Mouse (Mus musculus) MEL (cell line): ENCODE data around the gene Rac3.

Source experiments
- CHD2 ChIP-seq: IDR thresholded peaks from 2 replicates; pipeline ENCODE4 v1.6.1; 2011; ENCODE audit warnings: low read length, improper control_type of control experiment
- CTCF ChIP-seq, 3 experiments: IDR thresholded peaks in 2 of 3; conservative IDR thresholded peaks in 1 of 3; 2 replicates each; pipeline ENCODE4 v1.5.1; 2011 to 2012; ENCODE audit warnings: low read length in 3 of 3, low read depth in 2 of 3, mild to moderate bottlenecking in 2 of 3, improper control_type of control experiment in 1 of 3, inconsistent platforms in 1 of 3, mixed read lengths in 1 of 3, moderate library complexity in 1 of 3; ENCODE audit not compliant: control insufficient read depth in 1 of 3, insufficient read depth in 1 of 3, poor library complexity in 1 of 3, severe bottlenecking in 1 of 3
- EP300 ChIP-seq, 2 experiments: IDR thresholded peaks; 2 replicates each; pipeline ENCODE4 v1.6.1; 2011; ENCODE audit warnings: improper control_type of control experiment in 2 of 2, low read length in 2 of 2, low read depth in 1 of 2, mild to moderate bottlenecking in 1 of 2
- GATA1 ChIP-seq: IDR thresholded peaks from 2 replicates; pipeline ENCODE4 v1.6.1; 2011; ENCODE audit warnings: low read depth, low read length, improper control_type of control experiment
- KAT2A ChIP-seq: conservative IDR thresholded peaks from 2 replicates; pipeline ENCODE4 v1.6.1; 2012; ENCODE audit warnings: low read depth, low read length, improper control_type of control experiment, inconsistent platforms
- MAFK ChIP-seq: IDR thresholded peaks from 2 replicates; pipeline ENCODE4 v1.6.1; 2011; ENCODE audit warnings: low read depth, mild to moderate bottlenecking, low read length, improper control_type of control experiment, borderline replicate concordance
- MAX ChIP-seq: IDR thresholded peaks from 2 replicates; pipeline ENCODE4 v1.6.1; 2011; ENCODE audit warnings: low read length, improper control_type of control experiment
- MEF2A ChIP-seq: IDR thresholded peaks from 2 replicates; pipeline ENCODE4 v1.6.1; 2014; ENCODE audit warnings: low read depth, mild to moderate bottlenecking, inconsistent platforms, low read length, improper control_type of control experiment; ENCODE audit not compliant: poor library complexity, insufficient replicate concordance, severe bottlenecking; ENCODE audit errors: extremely low read depth
- MXI1 ChIP-seq: IDR thresholded peaks from 2 replicates; pipeline ENCODE4 v1.6.1; 2011; ENCODE audit warnings: mild to moderate bottlenecking, low read depth, low read length, improper control_type of control experiment
- POLR2A ChIP-seq, 2 experiments: IDR thresholded peaks; 2 replicates each; pipeline ENCODE4 v1.6.1; 2011 to 2012; ENCODE audit warnings: low read length in 2 of 2, mild to moderate bottlenecking in 2 of 2, control low read depth in 1 of 2, improper control_type of control experiment in 1 of 2, low read depth in 1 of 2, moderate library complexity in 1 of 2; ENCODE audit not compliant: control insufficient read depth in 1 of 2, insufficient read depth in 1 of 2, poor library complexity in 1 of 2
- RAD21 ChIP-seq: IDR thresholded peaks from 2 replicates; pipeline ENCODE4 v1.6.1; 2011; ENCODE audit warnings: mild to moderate bottlenecking, low read depth, low read length, improper control_type of control experiment
- SMC3 ChIP-seq: IDR thresholded peaks from 2 replicates; pipeline ENCODE4 v1.6.1; 2011; ENCODE audit warnings: low read depth, low read length, improper control_type of control experiment
- TAL1 ChIP-seq: IDR thresholded peaks from 2 replicates; pipeline ENCODE4 v1.6.1; 2012; ENCODE audit warnings: mild to moderate bottlenecking, inconsistent platforms, low read length, moderate library complexity, mixed read lengths
- ZNF384 ChIP-seq: IDR thresholded peaks from 2 replicates; pipeline ENCODE4 v1.6.1; 2012; ENCODE audit warnings: low read depth, mild to moderate bottlenecking, inconsistent platforms, low read length, improper control_type of control experiment

DNA sequence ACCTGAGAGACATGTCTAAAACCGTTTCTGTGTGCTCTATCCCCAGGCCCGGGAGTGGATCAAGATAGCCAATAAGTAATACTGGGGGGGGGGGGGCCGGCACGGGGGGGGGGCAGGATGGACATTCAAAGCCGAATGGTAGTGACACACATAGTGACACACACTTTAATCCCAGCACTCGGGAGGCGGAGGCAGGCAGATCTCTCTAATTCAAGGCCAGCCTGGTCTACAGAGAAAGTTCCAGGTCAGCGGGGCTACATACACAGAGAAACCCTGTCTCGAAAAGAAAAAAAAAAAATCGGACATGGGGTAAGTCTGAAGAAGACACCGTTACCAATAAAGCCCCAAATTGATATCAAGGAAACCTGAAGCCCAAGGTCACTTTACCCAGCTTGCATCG lies 6.3 kb downstream of the Rac3 start:
- no peak for TF ChIP-seq CTCF (IDR thresholded peaks at IDR 0.05 in 2 of 3, conservative IDR thresholded peaks at IDR 0.05 in 1 of 3; ENCODE audit: control insufficient read depth in 1 of 3, insufficient read depth in 1 of 3, low read depth in 2 of 3, low read length in 3 of 3, poor library complexity in 1 of 3, severe bottlenecking in 1 of 3)
- TF ChIP-seq POLR2A (IDR thresholded peaks at IDR 0.05; ENCODE audit: control insufficient read depth in 1 of 2, insufficient read depth in 1 of 2, low read depth in 1 of 2, low read length in 2 of 2, poor library complexity in 1 of 2) = no peak
- no peak for TF ChIP-seq GATA1
- no peak for TF ChIP-seq RAD21
- no peak for TF ChIP-seq CHD2
- no peak for TF ChIP-seq MEF2A
- TF ChIP-seq ZNF384 = no peak
- no peak for TF ChIP-seq MAFK
- no peak for TF ChIP-seq KAT2A
- TF ChIP-seq MAX = no peak
- TF ChIP-seq TAL1 = no peak
- TF ChIP-seq MXI1 = no peak
- TF ChIP-seq SMC3 = no peak
- no peak for TF ChIP-seq EP300 (IDR thresholded peaks at IDR 0.05; ENCODE audit: low read depth in 1 of 2, low read length in 2 of 2)
